Mouse (Mus musculus) large intestine, adult 2 months (tissue): ENCODE results near the gene Hist1h2bg. TPM values are rescaled to one million over a fixed set of nuclear protein-coding genes. Genes with fewer than 3 reads are reported as not detected.
A peak's percentile ranks its signal among the peaks of the same experiment; 100 is the strongest.
"Not testable (repeated sequence)": the region's sequence is repeated elsewhere in the genome, so short reads cannot be mapped to it uniquely, and the experiment has no call there.

Experiments used
- DNase-seq: peaks from one replicate; pipeline ENCODE4 v3.0.0-alpha.2; 2012; ENCODE audit warnings: low read depth, low spot score
- WGBS: fragments of 180-500 bp; shearing (Covaris S2); methylation state at CpG from one replicate; pipeline ENCODE4 v1.1.7; 2018; 5-methylcytosine and 5-hydroxymethylcytosine counted together
- polyA plus RNA-seq: library from polyadenylated mRNA; depleted of rRNA; stranded (reverse); fragments of >200 nt; gene quantifications from 2 replicates; pipeline ENCODE4 v1.2.3, GENCODE M21; 2012

Hist1h2bg gene
- polyA plus RNA-seq, 1 experiment = 29.0 TPM

DNA sequence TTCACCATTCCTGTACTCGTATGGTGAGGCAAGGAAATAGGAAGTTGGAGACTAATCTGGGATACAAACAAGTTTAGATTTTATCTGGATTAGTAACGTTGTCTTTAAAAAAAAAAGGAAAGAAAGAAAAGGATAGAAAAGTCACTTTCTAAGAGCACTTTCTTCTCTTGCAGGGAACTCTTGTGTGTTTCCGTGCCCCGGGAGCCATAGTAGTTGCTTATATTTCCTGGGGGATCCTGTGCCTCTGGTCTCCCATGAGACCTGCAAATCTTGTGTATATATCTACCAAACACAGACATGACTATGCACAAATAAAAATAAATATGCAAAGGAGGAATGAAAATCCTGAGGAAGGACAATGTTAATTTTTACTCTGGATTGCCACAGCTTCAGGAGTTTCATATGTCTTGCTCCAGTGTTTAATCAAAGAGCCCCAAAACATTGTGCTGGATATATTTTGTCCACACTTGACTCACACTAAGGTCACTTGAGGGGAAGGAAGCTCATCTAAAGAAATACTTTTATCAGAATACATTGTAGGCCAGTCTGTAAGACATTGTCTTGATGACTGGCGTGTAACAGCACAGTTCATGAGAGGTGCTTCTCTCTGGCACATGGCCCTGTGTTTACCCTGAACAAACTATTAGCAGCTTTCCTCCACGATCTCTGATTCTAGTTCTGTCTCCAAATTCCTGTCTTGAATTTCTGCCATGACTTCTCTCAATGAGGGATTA, 5.9 kb downstream of the Hist1h2bg start:
- 51% methylated on average over 6 of the region's 6 CpGs for WGBS
- no peak for DNase-seq

DNA sequence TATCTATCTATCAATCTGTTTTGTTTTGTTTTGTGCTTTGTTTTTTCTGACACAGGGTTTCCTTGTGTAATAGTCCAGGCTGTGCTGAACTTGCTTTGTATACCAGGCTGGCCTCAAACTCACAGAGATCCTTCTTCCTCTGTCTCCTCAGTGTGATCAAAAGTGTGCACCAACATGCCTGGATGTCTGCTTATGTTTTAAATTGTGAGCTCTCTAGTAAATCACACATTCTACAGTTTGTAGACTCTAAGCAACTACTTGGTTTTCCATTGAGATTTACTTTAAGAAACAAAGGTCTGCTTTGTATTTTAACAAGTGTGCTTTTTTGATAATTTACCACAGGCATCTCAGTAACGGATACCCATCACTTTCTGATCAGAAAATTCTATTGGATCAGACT, 6.6 kb downstream of the Hist1h2bg start:
- DNase-seq = no peak
- 91% methylated on average over 1 of the region's 1 CpGs for WGBS

DNA sequence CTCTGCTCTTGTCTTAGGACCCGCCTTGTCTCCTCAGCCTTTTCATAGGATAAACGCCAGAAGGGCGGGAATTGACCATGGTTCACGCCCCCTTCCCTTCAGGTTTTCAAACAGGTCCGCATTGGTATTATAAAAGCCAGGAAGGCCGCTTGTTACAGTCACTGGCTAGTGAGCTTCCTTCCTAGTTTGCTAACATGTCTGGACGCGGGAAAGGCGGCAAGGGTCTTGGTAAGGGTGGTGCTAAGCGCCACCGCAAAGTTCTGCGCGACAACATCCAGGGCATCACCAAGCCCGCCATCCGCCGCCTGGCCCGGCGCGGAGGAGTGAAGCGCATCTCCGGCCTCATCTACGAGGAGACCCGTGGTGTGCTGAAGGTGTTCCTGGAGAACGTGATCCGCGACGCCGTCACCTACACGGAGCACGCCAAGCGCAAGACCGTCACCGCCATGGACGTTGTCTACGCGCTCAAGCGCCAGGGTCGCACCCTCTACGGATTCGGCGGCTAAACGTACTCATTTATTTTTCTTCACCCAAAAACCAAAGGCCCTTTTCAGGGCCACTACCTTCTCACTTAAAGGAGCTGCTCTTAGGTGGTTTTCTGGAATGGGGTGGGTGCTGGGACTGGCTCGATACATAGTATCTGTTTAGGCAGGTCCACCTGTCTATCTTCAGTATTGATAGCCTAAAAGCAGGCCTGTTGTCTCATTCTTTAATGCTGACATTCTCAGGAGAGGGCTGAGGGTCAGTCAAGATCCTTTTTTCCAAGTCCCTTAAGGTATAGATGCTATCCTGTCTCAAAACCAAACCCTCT, 10.4 kb downstream of the Hist1h2bg start, which contains the start of gene Hist1h4d:
Gene Hist1h4d (plus strand): TSS at position 191 of the 811 bp plus-strand sequence.
- DNase-seq = peak; percentile 96
- under 1% methylated on average over 43 of the region's 43 CpGs for WGBS

DNA sequence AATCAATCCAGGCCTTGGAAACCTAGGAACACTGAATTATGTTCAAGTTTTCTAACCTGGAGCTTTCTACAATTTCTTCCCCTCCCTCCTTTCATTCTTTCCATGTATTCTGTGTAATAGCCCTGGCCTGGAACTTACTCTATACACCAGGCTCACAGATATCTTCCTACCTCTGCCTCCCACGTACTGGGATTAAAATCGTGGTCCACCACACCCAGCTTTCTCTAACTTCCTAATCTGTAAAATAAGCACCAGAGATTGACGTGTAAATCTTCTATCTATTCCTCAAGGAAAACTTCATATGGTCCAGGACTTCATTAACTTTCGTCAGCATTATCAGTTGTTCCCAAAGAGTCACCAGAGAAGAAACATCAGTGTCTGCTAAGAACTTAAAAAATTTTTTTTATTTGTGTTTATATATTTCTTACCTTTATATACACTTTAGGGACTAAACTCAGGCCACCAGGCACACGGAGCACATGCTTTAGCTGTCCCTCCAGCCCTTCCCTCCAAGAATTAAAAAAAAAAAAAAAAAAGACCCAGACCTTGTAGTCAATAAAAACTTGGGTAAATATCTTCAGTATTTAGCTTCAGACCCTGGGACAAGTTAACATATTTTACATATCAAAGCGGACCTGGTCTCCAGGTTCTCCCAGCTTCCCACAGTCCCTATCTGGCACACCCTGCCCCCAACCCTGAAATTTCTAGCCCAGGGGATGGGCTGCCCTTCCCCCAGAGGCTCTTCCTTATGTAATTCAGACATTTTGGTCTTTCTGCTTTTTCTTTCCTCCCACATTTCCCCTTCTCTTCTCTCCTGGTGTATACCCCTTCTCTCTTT, 11.2 kb downstream of the Hist1h2bg start:
- WGBS = 20% methylated on average over 6 of the region's 6 CpGs
- no peak for DNase-seq

DNA sequence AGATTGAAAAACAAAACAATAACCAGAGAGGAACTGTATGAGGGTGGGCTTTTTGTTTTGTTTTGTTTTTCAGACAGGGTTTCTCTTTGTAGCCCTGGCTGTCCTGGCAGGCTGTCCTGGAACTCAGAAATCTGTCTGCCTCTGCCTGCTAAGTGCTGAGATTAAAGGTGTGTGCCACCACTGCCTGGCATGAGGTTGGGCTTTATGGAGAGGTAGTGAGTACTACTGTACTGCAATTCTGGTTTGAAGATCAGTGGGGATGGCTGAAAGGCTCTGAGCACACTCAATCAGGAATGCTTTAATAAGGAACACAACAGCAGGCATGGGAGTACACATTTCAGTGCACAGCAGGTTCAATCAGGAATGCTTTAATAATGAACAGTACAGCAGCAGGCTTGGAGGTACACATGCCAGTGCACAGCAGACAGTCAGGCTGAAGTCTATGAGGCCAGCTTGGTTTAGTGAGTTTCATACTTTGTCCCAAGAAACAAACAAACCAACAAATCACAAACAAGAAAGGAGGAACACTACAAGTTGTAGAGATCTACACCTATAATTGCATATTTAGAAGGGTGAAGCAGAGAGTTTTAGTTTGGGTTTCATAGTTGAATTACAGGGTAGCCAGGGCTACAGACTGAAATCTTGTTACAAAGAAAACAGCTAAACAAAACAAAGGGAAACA, 12.3 kb downstream of the Hist1h2bg start:
- no peak for DNase-seq

DNA sequence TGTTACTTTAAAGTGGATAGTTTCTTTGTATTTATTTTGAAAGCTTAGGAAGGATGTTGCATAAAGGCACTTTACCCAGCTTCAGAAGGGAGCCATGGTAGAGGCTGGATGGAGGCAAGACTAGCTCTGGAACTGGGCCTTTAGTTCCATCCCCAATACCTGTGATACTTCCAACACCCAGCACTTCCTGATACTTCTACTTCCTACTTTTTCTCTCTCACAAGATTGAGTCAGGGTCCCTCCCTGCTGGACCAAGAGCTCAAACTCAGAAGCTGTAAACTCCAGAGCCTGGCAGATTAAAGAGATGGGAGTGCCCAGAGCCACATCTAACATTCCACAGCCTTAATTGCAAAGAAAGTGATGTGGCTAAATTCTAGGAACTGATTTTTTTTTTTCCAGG, 13.1 kb downstream of the Hist1h2bg start:
- no peak for DNase-seq

DNA sequence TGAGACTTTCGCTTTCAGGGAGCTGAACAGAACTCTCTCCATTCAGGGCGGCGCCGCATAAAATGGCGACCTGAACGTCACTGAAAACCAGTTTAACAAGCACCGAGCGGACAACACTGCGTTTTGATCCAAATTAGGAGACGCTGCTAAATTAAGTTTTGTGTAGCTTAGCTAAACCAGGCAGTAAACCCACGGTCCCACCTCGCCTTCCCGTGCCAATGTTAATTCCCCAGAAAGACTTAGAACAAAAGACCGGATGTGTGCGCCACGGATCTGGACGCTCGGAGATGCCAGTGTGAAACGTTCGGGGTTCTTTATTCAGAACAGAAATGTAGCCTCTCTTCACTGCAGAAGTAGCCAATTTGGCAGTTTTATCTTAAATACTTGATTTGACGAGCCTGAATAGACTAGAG, 13.8 kb downstream of the Hist1h2bg start:
- under 1% methylated on average over 21 of the region's 21 CpGs for WGBS
- DNase-seq = no peak

DNA sequence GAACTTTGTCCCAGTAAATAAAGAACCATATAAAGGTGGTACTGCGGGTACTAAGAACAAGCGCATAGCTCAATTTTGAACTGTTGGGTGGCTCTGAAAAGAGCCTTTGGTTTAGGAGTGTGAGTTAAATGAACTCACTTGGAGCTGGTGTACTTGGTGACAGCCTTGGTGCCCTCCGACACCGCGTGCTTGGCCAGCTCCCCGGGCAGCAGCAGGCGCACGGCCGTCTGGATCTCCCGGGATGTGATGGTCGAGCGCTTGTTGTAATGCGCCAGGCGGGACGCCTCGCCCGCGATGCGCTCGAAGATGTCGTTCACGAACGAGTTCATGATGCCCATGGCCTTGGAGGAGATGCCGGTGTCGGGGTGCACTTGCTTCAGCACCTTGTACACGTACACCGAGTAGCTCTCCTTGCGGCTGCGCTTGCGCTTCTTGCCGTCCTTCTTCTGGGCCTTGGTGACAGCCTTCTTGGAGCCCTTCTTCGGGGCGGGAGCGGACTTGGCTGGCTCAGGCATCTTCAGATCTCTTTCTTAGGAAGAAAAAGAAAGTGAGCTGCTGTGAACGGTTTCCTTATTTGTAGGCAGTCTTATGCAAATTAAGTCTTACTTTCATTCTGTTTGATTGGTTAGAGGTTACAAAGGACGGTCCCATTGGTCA, 14.4 kb downstream of the Hist1h2bg start:
- WGBS = under 1% methylated on average over 34 of the region's 36 CpGs
- peak; percentile 81 for DNase-seq

DNA sequence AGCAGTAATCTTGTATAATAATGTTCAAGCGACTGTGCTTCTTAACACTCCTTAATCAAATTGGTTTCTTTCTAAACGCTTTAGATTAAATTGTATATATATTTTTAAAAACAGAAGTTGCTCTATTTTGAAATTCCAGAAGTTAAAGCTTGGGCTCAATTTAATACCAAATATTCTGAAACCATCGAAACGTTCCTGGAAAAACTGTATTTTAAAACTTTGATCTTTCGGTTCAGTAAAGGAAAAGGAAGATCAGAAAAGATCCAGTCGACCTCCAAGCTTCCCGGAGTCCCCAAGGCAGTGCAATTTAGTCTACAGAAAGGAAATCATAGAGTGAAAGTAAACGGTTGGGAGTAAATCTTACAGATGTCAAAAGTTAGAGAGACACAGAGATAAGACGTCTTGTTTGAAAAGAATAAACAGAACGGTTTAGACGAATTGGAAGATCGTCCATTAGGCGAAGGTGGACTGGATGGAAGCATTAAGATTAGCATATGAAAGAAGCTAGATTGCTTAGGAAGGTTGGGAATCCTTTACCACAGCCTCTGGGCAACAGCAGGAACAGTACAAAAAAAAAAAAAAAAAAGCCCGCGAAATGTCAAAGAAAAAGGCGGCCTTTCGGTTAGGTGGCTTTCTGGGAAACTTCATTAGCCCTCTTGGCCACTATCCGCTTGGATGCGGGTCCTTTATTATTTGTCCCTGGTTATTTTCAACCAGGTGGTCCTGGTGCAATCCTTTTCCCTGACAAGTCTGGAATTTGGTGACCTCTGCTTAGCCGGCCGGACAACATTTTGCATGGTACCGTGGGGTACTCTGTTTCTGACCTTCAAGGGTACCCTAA, 15.1 kb downstream of the Hist1h2bg start:
- 1% methylated on average over 22 of the region's 22 CpGs for WGBS
- no peak for DNase-seq

DNA sequence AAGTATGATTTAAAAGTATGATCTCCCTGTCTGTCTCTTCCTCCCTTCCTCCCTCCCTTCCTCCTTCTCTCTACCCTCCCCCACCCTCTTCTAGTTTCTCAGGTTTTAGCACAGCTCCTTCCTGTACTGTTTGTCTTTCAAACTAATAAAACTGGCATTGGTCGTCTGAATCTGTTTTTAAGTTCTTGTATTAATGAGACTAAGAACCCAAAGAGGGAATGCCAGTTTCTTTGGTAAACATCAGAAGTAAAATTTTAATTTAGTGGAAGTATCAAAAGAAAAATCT, 15.7 kb downstream of the Hist1h2bg start:
- WGBS = 2% methylated on average over 1 of the region's 1 CpGs
- DNase-seq = no peak

DNA sequence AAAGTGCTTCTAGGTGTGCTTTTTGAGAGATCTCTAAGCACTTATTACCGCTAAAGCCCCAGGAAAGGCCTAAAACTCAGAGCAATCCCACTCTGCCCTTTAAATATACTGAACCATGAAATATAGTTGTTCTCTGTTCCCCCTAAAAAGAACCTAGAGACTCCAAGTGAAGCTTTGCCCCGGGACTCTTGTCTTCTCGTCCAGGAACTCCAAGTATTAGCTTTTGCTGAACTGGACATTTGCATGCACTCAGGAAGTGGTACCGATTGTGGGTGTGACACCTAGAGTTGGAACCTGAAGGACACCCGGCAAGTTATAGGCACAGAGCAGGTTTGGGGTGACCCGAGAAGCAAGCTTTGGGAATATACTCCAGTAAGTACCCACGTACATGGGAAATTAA, 20.0 kb downstream of the Hist1h2bg start:
- no peak for DNase-seq
- WGBS = 93% methylated on average over 7 of the region's 7 CpGs

DNA sequence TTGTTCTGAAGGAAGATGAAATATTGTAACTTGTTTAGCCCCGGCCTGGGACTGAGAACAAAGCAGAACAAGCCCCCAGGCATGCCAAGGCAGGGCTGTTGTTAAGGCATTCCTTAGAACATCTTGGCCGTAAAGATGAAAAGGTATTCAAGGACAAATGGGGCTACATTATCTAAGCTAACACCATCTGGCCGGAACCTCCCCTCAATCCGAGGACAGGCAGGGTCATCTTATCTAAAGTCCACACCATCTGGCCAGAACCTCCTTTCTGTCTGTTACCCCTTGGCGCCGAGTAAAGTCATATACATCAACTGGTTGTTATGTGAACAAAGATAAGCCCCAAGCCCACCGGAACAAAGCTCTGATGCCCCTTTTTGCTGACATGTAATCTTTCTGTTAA, 20.7 kb downstream of the Hist1h2bg start:
- not testable (repeated sequence) for DNase-seq
- 85% methylated on average over 7 of the region's 7 CpGs for WGBS

DNA sequence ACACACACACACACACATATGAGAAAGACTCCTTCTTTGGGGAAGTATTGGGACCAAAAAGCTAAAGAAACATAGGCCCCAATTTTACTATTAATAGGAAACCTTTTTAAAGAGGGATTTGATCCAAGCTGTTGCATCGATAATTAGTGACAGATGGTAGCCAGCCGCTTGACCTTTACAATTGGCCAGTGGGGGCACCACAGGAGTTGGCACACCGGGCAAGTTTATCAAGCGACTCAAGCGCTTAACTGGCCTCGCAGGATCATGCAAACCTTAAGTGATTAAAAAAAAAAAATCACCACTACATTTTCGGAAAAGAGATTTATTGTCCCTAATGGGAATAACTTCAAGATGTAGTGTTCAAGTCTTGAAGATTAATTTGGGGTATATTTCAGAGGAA, 21.4 kb downstream of the Hist1h2bg start:
- WGBS = 40% methylated on average over 7 of the region's 7 CpGs
- DNase-seq = no peak

DNA sequence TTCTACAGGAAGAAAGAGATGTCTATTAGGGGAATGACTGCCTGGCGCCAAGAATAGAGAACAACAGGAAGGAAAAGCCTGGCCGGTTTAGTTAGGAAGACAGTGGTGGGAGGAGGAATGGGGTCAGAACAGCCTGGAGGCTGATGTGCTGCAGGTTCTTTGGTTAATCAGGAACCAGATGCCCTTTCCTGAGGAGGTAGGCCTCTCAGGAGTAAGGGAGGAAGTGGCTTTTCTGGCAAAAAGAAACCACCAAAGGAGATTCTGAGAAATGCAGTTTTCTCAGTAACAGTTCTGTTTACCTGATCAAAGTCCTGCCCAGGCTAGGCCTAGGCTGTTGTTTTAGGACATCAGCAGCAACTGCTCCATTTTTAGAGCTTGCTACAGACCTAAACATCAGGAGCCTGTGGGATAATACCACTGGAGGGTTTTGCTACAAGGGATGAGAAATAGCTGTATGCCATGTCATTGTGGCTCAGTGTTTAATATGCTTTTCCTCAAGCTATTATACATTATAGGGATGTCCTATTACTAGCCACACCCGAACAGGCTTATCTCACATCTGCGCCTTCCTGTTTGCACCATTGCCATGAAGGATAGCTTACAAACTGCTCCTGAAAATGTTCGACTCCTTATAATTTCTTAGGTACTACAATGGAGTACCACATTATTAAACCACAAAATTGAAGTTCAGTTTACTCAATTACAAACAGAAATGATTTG, 22.0 kb downstream of the Hist1h2bg start:
- no peak for DNase-seq
- WGBS = 23% methylated on average over 5 of the region's 5 CpGs

DNA sequence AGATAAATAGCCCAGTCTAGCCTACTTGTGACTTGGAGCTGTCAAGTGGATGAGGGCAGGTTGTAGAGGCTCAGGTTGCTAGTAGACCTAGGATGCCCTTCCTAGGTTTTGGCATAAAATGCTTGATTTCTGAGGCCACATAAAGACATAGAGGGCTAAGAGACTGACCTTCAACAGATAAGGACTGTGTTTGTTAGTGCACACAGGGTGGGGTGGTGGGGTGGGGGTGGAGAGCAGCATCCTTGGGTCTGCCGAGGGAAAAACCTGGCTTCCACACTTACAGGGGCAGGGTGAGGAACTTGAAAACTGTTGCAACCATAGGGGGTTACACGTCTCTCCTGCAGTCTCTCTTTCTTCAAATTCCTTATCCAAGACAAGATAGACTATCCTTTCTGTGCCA, 24.0 kb downstream of the Hist1h2bg start:
- WGBS = 44% methylated on average over 2 of the region's 2 CpGs
- DNase-seq = no peak

DNA sequence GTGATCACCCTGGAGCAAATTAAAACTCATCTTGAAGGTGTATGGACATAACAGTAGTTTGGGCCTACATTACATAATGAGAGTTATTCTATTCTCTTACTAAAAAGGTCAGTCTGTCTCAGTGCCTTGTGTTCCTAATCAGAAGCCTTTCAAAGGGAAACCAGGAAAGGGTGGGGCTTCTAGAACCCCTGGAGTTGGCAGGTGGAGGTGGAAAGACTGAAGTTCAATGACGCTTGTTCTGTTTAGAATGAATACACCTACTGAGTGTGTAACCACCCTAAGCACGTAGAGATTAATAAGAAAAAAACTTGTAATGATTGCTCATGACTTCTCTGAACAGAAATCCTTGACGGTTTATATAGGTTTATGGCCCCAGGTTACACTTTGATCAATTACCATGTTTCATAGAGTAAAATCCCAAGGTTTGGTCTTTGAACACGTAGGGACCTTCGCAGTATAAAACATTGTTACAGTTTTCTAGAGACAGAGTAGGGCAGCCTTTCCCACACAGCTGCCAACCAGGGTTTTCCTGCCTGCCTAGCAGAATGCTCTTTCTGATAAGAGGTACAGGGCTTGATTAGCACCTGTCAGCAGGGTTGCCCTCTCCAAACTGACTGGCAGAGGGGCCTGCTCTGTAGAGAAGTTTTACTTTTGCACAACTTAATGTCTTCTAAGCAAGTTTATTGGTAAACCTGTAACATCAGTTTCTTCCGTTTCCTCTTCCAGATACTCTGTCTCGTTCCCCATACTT, 24.6 kb downstream of the Hist1h2bg start:
- WGBS = 40% methylated on average over 7 of the region's 7 CpGs
- DNase-seq = no peak

DNA sequence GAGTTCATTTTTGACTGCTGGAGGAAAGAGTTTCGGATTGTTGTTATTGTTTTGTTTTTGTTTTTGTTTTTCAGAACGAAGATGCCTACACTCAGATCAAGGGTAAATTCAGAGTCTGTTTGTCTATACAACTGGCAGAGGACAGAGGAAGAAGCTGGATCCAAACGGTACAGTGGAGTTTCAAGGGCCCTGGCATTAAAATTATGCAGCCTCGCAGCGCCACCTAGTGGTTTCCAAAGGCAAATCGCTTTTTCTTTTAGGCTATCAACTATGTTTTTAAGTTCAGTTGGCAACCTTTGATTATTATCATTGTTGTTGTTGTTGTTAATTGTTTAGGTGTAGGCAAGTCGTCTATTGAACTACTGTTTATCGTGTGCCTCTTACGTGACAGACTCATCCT, 26.8 kb downstream of the Hist1h2bg start:
- 6% methylated on average over 9 of the region's 9 CpGs for WGBS
- DNase-seq = peak; percentile 74
